Mouse (Mus musculus) gastrocnemius, postnatal 14 days (tissue): ENCODE measurements around the gene R3hdm2. TPM values are rescaled to one million over a fixed set of nuclear protein-coding genes. Genes with fewer than 3 reads are reported as not detected.
A peak's percentile ranks its signal among the peaks of the same experiment; 100 is the strongest.

Experiments
- DNase-seq: peaks from one replicate; pipeline ENCODE4 v3.0.0; 2021; ENCODE audit warnings: mixed read lengths
- intact Hi-C: fragments of 180-260 bp; cut with DNase I; formaldehyde crosslinking; loops from one replicate; pipeline ENCODE4 v1.15.1; 2025; ENCODE audit warnings: low total_unique reads
- total RNA-seq, 2 experiments: library from RNA; stranded (reverse); gene quantifications; 2 replicates each; pipeline ENCODE4 v1.2.3; 2021

R3hdm2 gene
- total RNA-seq, 2 experiments from 2014 or later, result 84.1 to 89.2 TPM

GRCm38 (mm10) chr10:127512307-127512666, 132.2 kb downstream of the R3hdm2 start:
- intact Hi-C loops, result loop anchor here (2.0 kb wide), 1 partner anchor 23 kb away; the partner anchor contains the start of gene Nxph4

GRCm38 (mm10) chr10:127512813-127513212, 132.7 kb downstream of the R3hdm2 start:
- intact Hi-C loops, result loop anchor here (2.0 kb wide), 1 partner anchor 22 kb away; the partner anchor contains the start of gene Nxph4
- DNase-seq, result peak; percentile 93

More at GRCm38 (mm10) chr10:127512307-127512666, 132.2 kb downstream of the R3hdm2 start:
- DNase-seq, result no peak

- no peak for DNase-seq
- intact Hi-C loops, result loop anchor here (2.0 kb wide), 1 partner anchor 21 kb away; the partner anchor contains the start of gene Nxph4
Measured at GRCm38 (mm10) chr10:127513501-127514091, 133.5 kb downstream of the R3hdm2 start.

- intact Hi-C loops, result no loop called here
- DNase-seq, result no peak
Measured at GRCm38 (mm10) chr10:127514111-127514698, 134.1 kb downstream of the R3hdm2 start.

- peak; percentile 69 for DNase-seq
- intact Hi-C loops, result no loop called here
Measured at GRCm38 (mm10) chr10:127514764-127515163, 134.6 kb downstream of the R3hdm2 start, which contains the start of gene Ndufa4l2. Gene Ndufa4l2 (plus strand): TSS chr10:127514967.

- no peak for DNase-seq
- intact Hi-C loops, result no loop called here
Measured at GRCm38 (mm10) chr10:127515271-127515982, 135.3 kb downstream of the R3hdm2 start.

GRCm38 (mm10) chr10:127515983-127516459, 135.9 kb downstream of the R3hdm2 start:
- no peak for DNase-seq
- intact Hi-C loops, result no loop called here

GRCm38 (mm10) chr10:127516576-127517260, 136.6 kb downstream of the R3hdm2 start:
- peak; percentile 59 for DNase-seq
- intact Hi-C loops, result no loop called here

- DNase-seq, result no peak
- intact Hi-C loops, result no loop called here
Measured at GRCm38 (mm10) chr10:127517941-127518340, 137.8 kb downstream of the R3hdm2 start.

- DNase-seq, result no peak
- intact Hi-C loops, result no loop called here
Measured at GRCm38 (mm10) chr10:127519041-127519701, 139.0 kb downstream of the R3hdm2 start.

GRCm38 (mm10) chr10:127519903-127520713, 140.0 kb downstream of the R3hdm2 start:
- DNase-seq, result no peak
- intact Hi-C loops, result no loop called here

- intact Hi-C loops, result no loop called here
- no peak for DNase-seq
Measured at GRCm38 (mm10) chr10:127520714-127521357, 140.7 kb downstream of the R3hdm2 start.

GRCm38 (mm10) chr10:127521611-127522080, 141.5 kb downstream of the R3hdm2 start:
- DNase-seq, result no peak
- intact Hi-C loops, result no loop called here

- intact Hi-C loops, result no loop called here
- peak; percentile 83 for DNase-seq
Measured at GRCm38 (mm10) chr10:127522088-127522581, 142.0 kb downstream of the R3hdm2 start, which contains the start of gene Shmt2. Gene Shmt2 (minus strand): TSS chr10:127522444.

- no peak for DNase-seq
- intact Hi-C loops, result no loop called here
Measured at GRCm38 (mm10) chr10:127524646-127525255, 144.6 kb downstream of the R3hdm2 start.

GRCm38 (mm10) chr10:127526048-127526447, 145.9 kb downstream of the R3hdm2 start:
- DNase-seq, result no peak
- intact Hi-C loops, result no loop called here

GRCm38 (mm10) chr10:127526681-127527080, 146.6 kb downstream of the R3hdm2 start:
- intact Hi-C loops, result no loop called here
- peak; percentile 75 for DNase-seq
